Mouse (Mus musculus): ENCODE results near the gene Olfr1502.
"Not testable (repeated sequence)": the region's sequence is repeated elsewhere in the genome, so short reads cannot be mapped to it uniquely, and the experiment has no call there.

The Olfr1502 gene

DNA sequence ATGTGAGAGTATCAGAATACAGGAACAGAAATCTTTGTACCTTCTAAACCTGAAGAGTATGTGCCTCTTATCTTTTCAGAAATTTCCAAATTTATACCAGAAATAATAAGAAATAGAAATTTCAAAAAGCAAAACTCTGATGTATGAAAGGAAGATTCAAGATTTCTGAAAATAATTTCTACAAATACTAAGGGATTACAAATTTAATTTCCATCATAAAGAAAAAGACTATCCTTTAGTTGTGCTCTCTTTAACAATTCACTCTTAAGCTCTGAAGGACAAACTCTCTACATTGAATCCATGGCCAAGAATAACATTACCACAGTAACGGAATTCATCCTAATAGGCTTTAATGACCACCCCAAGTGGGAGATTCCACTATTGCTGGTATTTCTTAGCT, at the start of gene Olfr1502:
Olfr1502 (plus strand) TSS at position 301 of the 400 bp plus-strand sequence.
- DNase-seq: no peak

GRCm38 (mm10) chr19:13812823-13813222, 48.8 kb upstream of the Olfr1502 start:
- DNase-seq: no peak

GRCm38 (mm10) chr19:13818827-13819226, 42.8 kb upstream of the Olfr1502 start:
- no peak for DNase-seq

DNA sequence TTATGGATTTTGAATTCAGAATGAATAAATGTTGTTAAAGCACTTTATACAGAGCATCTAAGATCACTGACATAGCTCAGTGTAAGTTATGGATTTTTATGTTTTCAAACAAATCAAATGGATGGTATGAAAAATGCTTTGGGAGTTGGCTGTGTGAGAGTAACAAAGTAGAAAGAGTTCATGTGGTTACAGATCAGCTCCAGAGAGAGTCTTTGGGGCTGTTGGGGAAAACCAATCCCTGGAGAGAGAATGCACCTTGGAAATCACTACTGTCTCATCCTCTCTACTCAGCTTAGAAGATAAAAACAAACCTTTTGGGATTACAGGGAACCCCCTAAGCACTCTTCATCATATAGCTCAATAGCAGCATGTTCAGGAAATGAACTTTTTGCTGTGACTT, 42.2 kb upstream of the Olfr1502 start, which contains the start of gene Olfr1499:
Olfr1499 (minus strand) TSS at position 101 of the 400 bp plus-strand sequence.
- no peak for DNase-seq

DNA sequence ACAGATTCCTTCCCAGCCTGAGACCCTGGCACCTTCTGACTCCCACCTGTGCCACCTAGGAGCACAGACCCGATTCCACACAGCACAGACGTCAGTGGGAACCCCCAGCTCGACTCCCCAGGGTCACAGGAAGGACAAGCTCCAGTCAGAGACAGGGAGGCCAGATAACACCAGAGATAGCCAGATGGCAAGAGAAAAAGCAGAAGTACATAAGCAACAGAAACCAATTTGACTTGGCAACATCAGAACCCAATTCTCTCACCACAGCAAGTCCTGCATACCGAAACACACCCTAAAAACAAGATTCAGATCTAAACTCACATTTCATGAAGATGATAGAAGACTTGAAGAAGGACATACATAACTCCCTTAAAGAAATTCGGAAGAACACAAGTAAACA, 40.7 kb upstream of the Olfr1502 start:
- no peak for DNase-seq

DNA sequence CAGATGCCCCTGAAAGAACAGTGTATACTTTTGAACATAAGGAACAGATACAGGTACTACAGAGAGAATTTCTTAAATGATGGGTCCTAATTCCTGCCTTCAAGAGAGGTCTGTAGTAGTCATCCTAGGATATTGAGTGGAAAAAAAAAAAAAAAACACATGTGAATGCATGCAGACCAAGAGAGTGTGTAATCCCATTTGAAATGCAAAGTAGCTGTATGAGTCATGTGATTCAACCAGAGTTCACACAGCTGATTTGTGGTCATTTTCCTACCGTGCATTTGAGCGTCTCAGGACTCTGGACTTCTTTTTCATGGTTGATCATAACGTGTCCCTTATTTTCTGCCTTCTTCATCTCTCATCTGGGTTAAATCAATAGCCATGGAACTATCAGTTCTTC, 33.1 kb upstream of the Olfr1502 start:
- DNase-seq: no peak

DNA sequence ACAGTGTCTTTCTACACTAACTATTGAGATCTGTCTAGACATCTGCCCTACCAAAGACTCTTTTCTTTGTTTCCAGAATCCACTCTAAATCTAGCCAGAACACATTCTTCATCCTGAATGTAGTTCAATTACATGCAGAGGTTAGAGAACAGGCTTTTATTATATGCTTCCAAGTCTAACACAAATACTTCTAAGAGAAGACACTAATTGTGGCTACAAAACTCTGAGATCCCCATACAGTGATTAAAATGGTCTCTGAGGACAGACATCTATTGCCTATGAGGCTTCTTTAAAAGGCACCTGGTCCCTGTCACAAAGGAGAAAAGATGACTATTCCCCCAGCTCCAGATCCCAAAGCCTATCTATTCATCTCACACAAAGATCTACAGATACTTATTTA, 31.2 kb upstream of the Olfr1502 start, which contains the start of gene Olfr1500:
Olfr1500 (minus strand) TSS at position 101 of the 400 bp plus-strand sequence.
- no peak for DNase-seq

DNA sequence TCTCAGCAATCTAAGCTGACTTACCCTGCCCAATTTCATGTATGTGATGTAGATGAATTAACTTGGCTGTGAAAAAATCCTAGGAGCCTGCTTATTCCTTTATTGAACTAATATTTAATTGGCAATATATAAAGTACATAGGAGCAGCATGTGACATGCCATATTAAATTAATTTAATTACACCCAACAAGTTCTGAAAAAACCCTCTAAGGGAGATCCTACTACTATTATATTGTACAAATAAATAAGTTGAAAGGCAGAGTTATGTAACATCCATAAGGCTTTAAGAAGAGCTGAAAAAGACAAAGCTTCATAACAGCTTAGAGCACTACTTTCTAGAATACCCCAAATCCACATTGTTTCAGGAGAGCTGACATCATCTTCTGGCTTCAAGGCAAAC, 11.0 kb upstream of the Olfr1502 start, which contains the start of gene Olfr1501:
Olfr1501 (minus strand) TSS at position 101 of the 400 bp plus-strand sequence.
- DNase-seq: not testable (repeated sequence)

- no peak for DNase-seq
Measured at GRCm38 (mm10) chr19:13897828-13898227, 36.2 kb downstream of the Olfr1502 start, which contains the start of gene Olfr1504. TSS of gene Olfr1504 (minus strand) at chr19:13897928.
